Mouse (Mus musculus) myocyte (in vitro differentiated cells): Measurements from ENCODE around the gene Bud13. TPM values are rescaled to one million over a fixed set of nuclear protein-coding genes. Genes with fewer than 3 reads are reported as not detected.

Source experiments
- H3K27me3 ChIP-seq: one replicate; pipeline ENCODE4 v1.6.1; 2011; ENCODE audit not compliant: control insufficient read depth, insufficient read depth, insufficient read length
- H3K36me3 ChIP-seq: one replicate; pipeline ENCODE4 v1.6.1; 2011; ENCODE audit not compliant: control insufficient read depth, insufficient read depth
- H3K4me2 ChIP-seq: one replicate; pipeline ENCODE4 v1.6.1; 2011; ENCODE audit warnings: low read depth, control low read depth
- H3K4me3 ChIP-seq: one replicate; pipeline ENCODE4 v1.5.1; 2011; ENCODE audit warnings: mild to moderate bottlenecking, control low read depth, moderate library complexity
- H3K79me2 ChIP-seq: one replicate; pipeline ENCODE4 v1.6.1; 2011; ENCODE audit not compliant: control insufficient read depth, insufficient read depth
- H3ac ChIP-seq: one replicate; pipeline ENCODE4 v1.6.1; 2011; ENCODE audit not compliant: control insufficient read depth, insufficient read length
- CEBPB ChIP-seq: IDR thresholded peaks from 2 replicates; pipeline ENCODE4 v1.6.1; 2011; ENCODE audit warnings: mild to moderate bottlenecking, moderate library complexity; ENCODE audit not compliant: poor library complexity, insufficient read depth, severe bottlenecking
- E2F4 ChIP-seq: IDR thresholded peaks from one replicate; pipeline ENCODE4 v1.6.1; 2011; ENCODE audit warnings: mild to moderate bottlenecking, control low read depth, moderate library complexity; ENCODE audit not compliant: insufficient read depth
- MAX ChIP-seq: IDR thresholded peaks from one replicate; pipeline ENCODE4 v1.6.1; 2011; ENCODE audit warnings: low read depth, mild to moderate bottlenecking, control low read depth
- MYOD1 ChIP-seq, 3 experiments: IDR thresholded peaks; one replicate each; pipeline ENCODE4 v1.6.1; 2011; ENCODE audit warnings: control low read depth in 2 of 3, low read depth in 2 of 3, mild to moderate bottlenecking in 2 of 3, moderate library complexity in 1 of 3; ENCODE audit not compliant: insufficient read length in 2 of 3, control insufficient read depth in 1 of 3
- MYOG ChIP-seq, 3 experiments: IDR thresholded peaks; one replicate each; pipeline ENCODE4 v1.6.1; 2011; ENCODE audit warnings: control low read depth in 2 of 3, low read depth in 2 of 3, mild to moderate bottlenecking in 2 of 3; ENCODE audit not compliant: insufficient read length in 2 of 3, control insufficient read depth in 1 of 3, insufficient read depth in 1 of 3
- POLR2A ChIP-seq: IDR thresholded peaks from one replicate; pipeline ENCODE4 v1.6.1; 2011; ENCODE audit warnings: low read depth, mild to moderate bottlenecking, control low read depth, moderate library complexity; ENCODE audit not compliant: insufficient read length
- POLR2AphosphoS2 ChIP-seq: IDR thresholded peaks from one replicate; pipeline ENCODE4 v1.6.1; 2011; ENCODE audit warnings: low read depth, control low read depth; ENCODE audit not compliant: insufficient read length
- REST ChIP-seq: IDR thresholded peaks from one replicate; pipeline ENCODE4 v1.6.1; 2011; ENCODE audit warnings: mild to moderate bottlenecking, control low read depth, moderate library complexity; ENCODE audit not compliant: insufficient read depth, insufficient read length
- SRF ChIP-seq: IDR thresholded peaks from one replicate; pipeline ENCODE4 v1.6.1; 2011; ENCODE audit warnings: low read depth; ENCODE audit not compliant: control insufficient read depth, insufficient read length
- TCF12 ChIP-seq: IDR thresholded peaks from one replicate; pipeline ENCODE4 v1.6.1; 2011; ENCODE audit warnings: mild to moderate bottlenecking, control low read depth; ENCODE audit not compliant: poor library complexity, insufficient read depth, severe bottlenecking
- TCF3 ChIP-seq: IDR thresholded peaks from one replicate; pipeline ENCODE4 v1.6.1; 2011; ENCODE audit warnings: low read depth, control low read depth; ENCODE audit not compliant: insufficient read length
- USF1 ChIP-seq: IDR thresholded peaks from one replicate; pipeline ENCODE4 v1.6.1; 2011; ENCODE audit warnings: low read depth, mild to moderate bottlenecking, control low read depth, moderate library complexity
- polyA plus RNA-seq: library from polyadenylated mRNA; unstranded; fragments of >200 nt; fragmentation: generic; extraction: Trizol; gene quantifications from one replicate; pipeline ENCODE4 v1.2.1, GENCODE M21; 2012; ENCODE audit warnings: missing spikeins

The Bud13 gene
- polyA plus RNA-seq, 1 experiment = 9.5 TPM

DNA sequence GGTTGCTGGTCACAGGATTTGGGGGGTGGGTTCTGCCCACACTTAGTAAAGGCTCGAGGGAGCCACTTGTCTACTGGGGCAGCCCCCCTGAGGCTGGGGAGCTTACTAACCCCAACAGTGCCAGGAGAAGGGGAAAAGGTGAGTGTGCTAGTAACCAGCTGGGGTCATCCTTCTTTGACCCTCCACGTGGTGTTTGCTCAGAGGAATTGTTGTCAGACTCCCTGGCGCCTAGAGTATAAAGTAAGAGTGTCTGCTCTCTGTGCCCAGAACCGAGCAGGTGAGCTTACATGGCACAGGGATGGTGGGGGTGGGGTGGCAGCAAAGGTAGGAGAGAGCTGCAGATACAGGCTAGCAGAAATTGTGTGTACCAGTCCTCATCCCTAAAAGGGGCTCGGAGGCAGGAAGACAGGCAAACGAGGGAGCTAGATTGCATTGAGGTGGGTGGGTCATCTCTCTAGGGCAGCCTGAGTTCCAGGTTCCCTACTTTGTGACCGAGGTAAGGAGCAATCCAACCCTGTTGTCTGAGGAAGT, 14.4 kb upstream of the Bud13 start, which contains the start of gene Apoa5:
Apoa5 (plus strand) TSS at position 291 of the 531 bp plus-strand sequence.
- Histone ChIP-seq H3K27me3 (peaks cover 41% of the 10 kb centered on the region), H3ac (no peak within 1 kb of the TSS), H3K79me2 (peaks cover 3% of the 10 kb centered on the region), H3K36me3 (no peaks in the 10 kb centered on the region), H3K4me3 (no peak within 1 kb of the TSS), H3K4me2 (no peak within 1 kb of the TSS)
- TF ChIP-seq CEBPB = no peak
- no peak for TF ChIP-seq MYOG (IDR thresholded peaks at IDR 0.05; ENCODE audit: control insufficient read depth in 1 of 3, insufficient read depth in 1 of 3, insufficient read length in 2 of 3, low read depth in 2 of 3)
- TF ChIP-seq MAX = no peak
- no peak for TF ChIP-seq E2F4
- TF ChIP-seq SRF = no peak
- no peak for TF ChIP-seq MYOD1 (IDR thresholded peaks at IDR 0.05; ENCODE audit: control insufficient read depth in 1 of 3, insufficient read length in 2 of 3, low read depth in 2 of 3)
- no peak for TF ChIP-seq TCF3
- no peak for TF ChIP-seq POLR2AphosphoS2
- TF ChIP-seq TCF12 = no peak
- TF ChIP-seq USF1 = no peak
- TF ChIP-seq REST = no peak
- TF ChIP-seq POLR2A = no peak

DNA sequence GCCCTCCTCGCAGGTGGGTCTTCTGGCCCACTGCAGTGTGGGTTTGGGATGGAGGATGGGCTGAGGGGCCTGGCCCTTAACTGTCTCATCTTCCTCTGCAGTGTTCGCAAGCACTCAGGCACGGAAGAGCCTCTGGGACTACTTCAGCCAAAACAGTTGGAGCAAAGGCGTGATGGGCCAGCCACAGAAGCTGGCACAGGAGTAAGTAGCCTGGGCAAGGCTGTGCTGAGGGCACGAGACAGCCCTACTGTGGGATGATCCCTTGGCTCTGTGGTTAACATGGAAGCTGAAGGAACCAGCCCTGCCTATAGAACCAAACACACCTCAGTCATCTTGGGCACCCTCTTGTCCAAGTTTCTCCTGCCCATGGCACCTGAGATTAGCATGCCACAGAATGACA, 13.7 kb upstream of the Bud13 start:
- Histone ChIP-seq H3K4me3 (no peak overlapping the region), H3ac (no peak overlapping the region), H3K27me3 (peaks cover 41% of the 10 kb centered on the region), H3K4me2 (no peak overlapping the region), H3K36me3 (no peaks in the 10 kb centered on the region), H3K79me2 (peaks cover 9% of the 10 kb centered on the region)
- TF ChIP-seq MAX = no peak
- TF ChIP-seq MYOD1 (IDR thresholded peaks at IDR 0.05; ENCODE audit: control insufficient read depth in 1 of 3, insufficient read length in 2 of 3, low read depth in 2 of 3) = no peak
- no peak for TF ChIP-seq POLR2AphosphoS2
- no peak for TF ChIP-seq TCF3
- no peak for TF ChIP-seq TCF12

DNA sequence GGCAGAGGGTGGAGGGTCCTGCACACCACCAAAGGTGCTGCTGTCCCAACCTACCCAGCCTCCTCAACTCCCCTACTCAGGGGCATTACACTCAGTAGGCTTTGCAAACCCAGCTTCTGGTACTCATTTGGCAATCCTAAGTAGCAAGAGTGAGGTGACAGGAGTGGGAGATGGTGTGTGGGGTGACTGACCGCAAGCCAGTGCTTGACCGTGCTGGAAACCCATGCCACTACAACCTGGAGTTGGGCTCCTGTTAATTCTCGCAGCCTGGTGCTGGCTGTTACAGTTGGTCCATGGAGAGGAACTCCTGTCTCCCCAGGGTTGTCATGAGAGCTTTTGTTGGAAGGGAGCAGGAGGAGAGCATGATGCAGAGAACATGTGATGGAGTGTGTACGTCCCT, 12.0 kb upstream of the Bud13 start:
- Histone ChIP-seq H3K4me3 (no peak overlapping the region), H3ac (no peak overlapping the region), H3K36me3 (peaks cover 6% of the 10 kb centered on the region), H3K27me3 (peaks cover 36% of the 10 kb centered on the region), H3K79me2 (peaks cover 9% of the 10 kb centered on the region), H3K4me2 (no peak overlapping the region)
- TF ChIP-seq USF1 (no peak), TCF12 (no peak), MYOG (IDR thresholded peaks at IDR 0.05; ENCODE audit: control insufficient read depth in 1 of 3, insufficient read depth in 1 of 3, insufficient read length in 2 of 3, low read depth in 2 of 3) (no peak), REST (no peak), MYOD1 (IDR thresholded peaks at IDR 0.05; ENCODE audit: control insufficient read depth in 1 of 3, insufficient read length in 2 of 3, low read depth in 2 of 3) (no peak), CEBPB (no peak), POLR2A (no peak), POLR2AphosphoS2 (no peak), TCF3 (no peak), E2F4 (no peak), MAX (no peak), SRF (no peak)

DNA sequence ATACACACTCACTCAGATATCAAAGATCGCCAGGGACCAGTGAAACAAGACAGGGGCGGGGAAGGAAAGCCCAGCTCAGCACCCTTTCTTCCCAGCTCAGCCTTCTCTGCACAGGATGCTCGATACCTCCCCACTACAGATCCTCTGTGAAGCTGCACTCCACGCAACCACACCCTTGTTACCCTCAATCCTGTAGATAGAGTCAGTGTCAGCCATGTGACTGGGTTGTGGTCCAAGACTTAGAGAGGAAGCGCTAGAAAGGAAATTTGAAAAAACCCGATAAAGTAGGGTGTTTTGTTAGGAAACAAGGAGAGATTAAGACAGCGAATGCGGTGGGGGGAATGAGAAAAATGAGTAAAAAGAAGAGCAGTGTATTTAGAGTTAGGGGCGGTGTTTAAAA, 10.7 kb upstream of the Bud13 start:
- H3K4me2 ChIP-seq = no peak overlapping the region
- no peak for TF ChIP-seq MYOG (IDR thresholded peaks at IDR 0.05; ENCODE audit: control insufficient read depth in 1 of 3, insufficient read depth in 1 of 3, insufficient read length in 2 of 3, low read depth in 2 of 3)
- TF ChIP-seq CEBPB = no peak
- no peak for TF ChIP-seq MAX
- no peak for TF ChIP-seq E2F4
- TF ChIP-seq POLR2AphosphoS2 = no peak
- no peak for TF ChIP-seq USF1
- TF ChIP-seq TCF3 = no peak
- peaks cover 32% of the 10 kb centered on the region for H3K27me3 ChIP-seq
- peaks cover 16% of the 10 kb centered on the region for H3K36me3 ChIP-seq
- H3K79me2 ChIP-seq = peaks cover 9% of the 10 kb centered on the region
- H3K4me3 ChIP-seq = peak overlapping the region; percentile 80
- H3ac ChIP-seq = no peak overlapping the region
